In the genomic region with DNA sequence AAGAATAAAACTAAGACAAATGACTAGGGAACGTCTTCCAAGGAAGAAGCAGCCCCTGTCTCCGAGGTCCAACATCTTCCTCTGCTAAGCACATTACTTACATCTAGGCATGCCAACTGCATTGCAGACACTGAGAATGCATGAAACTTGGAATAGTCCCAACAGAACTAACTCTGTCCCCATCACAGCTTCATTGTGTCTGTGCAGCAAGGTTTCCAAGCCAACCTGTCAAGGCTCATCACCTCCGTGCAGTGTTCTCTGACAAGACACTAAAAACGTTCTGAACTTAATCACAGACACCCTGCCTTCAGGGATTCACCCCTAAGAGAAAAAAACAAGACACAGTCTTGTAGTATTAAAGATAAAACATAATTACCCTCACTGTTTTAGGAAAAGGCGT, we compare ENCODE assay signal across 28 mouse cellular contexts.
A peak's percentile ranks its signal among the peaks of the same experiment; 100 is the strongest.
DNase-seq lines count a peak whose midpoint lies in the region; ATAC-seq and TF ChIP-seq lines count a peak whose summit lies in the region.
"Had no signal": no experiment of that assay in that cellular context is flagged by ENCODE, and none has a peak within 500 bp of the region (broad histone marks: within the 10 kb centered on the region; RNA-seq: fewer than 3 reads in every experiment).

No protein-coding gene starts in this region.

- no peak for DNase-seq in forebrain, postnatal 0 days
- no peak for DNase-seq in hindbrain, embryonic 11.5 days (ENCODE audit: low spot score)
- DNase-seq in midbrain, postnatal 0 days (ENCODE audit: low spot score) = peak; percentile 58
- DNase-seq in urinary bladder, postnatal 36 days (ENCODE audit: low spot score in 2 of 2) = no peak
- DNase-seq: adrenal gland, postnatal 10 days; adrenal gland, postnatal 36 days; B cell, adult 2 months; cerebellum, adult 18-20 months; cerebellum, adult 9-11 months; cerebellum, postnatal 25 days; gastrocnemius, postnatal 25 days; heart, adult 18-20 months; heart, postnatal 10 days; heart, postnatal 36 days; kidney, adult 11 months had no signal

- WGBS in forebrain, postnatal 0 days = 69% methylated on average over 5 of the region's 5 CpGs
- 68% methylated on average over 5 of the region's 5 CpGs for WGBS in forebrain, embryonic 15.5 days
- WGBS in hindbrain, embryonic 16.5 days = 48% methylated on average over 5 of the region's 5 CpGs
- WGBS in hindbrain, embryonic 11.5 days = 72% methylated on average over 5 of the region's 5 CpGs
- 55% methylated on average over 5 of the region's 5 CpGs for WGBS in midbrain, postnatal 0 days
- whole genome bisulfite sequencing in midbrain, embryonic 16.5 days = 68% methylated on average over 5 of the region's 5 CpGs

- ATAC-seq in forebrain, postnatal 0 days = peak; percentile 67; the same call in 1 of the 2 replicates
- ATAC-seq in forebrain, embryonic 15.5 days (replicated peaks) = no peak
- peak; percentile 60 for ATAC-seq in hindbrain, embryonic 16.5 days
- no peak for ATAC-seq in hindbrain, embryonic 11.5 days (ENCODE audit: low FRiP score)
- ATAC-seq in midbrain, postnatal 0 days (ENCODE audit: low FRiP score) = no peak
- ATAC-seq in midbrain, embryonic 16.5 days = no peak
- ATAC-seq: forebrain, embryonic 14.5 days; intestine, embryonic 15.5 days; Patski had no signal

- peak overlapping the region; percentile 54; the same call in 1 of the 2 replicates for H3K27ac ChIP-seq in forebrain, postnatal 0 days (ENCODE audit: low read depth, low read length)
- no peak overlapping the region for H3K27ac ChIP-seq in forebrain, embryonic 15.5 days (replicated peaks)
- H3K27ac ChIP-seq in hindbrain, embryonic 16.5 days (ENCODE audit: low read depth, low read length) = no peak overlapping the region; the same call in 1 of the 2 replicates
- no peak overlapping the region for H3K27ac ChIP-seq in hindbrain, embryonic 11.5 days (ENCODE audit: low read depth, low read length)
- no peak overlapping the region for H3K27ac ChIP-seq in midbrain, postnatal 0 days (ENCODE audit: low read depth, low read length)
- H3K27ac ChIP-seq in midbrain, embryonic 16.5 days (ENCODE audit: low read length) = no peak overlapping the region
- H3K27ac ChIP-seq: embryonic facial prominence, embryonic 12.5 days; embryonic facial prominence, embryonic 15.5 days; heart, embryonic 15.5 days; hindbrain, embryonic 13.5 days; intestine, embryonic 15.5 days had no signal

- no peak overlapping the region for H3K4me3 ChIP-seq in forebrain, postnatal 0 days (ENCODE audit: low read depth, low read length)
- no peak overlapping the region for H3K4me3 ChIP-seq in forebrain, embryonic 15.5 days
- no peak overlapping the region for H3K4me3 ChIP-seq in hindbrain, embryonic 16.5 days (ENCODE audit: low read length)
- H3K4me3 ChIP-seq in hindbrain, embryonic 11.5 days (ENCODE audit: low read depth, low read length) = no peak overlapping the region
- no peak overlapping the region for H3K4me3 ChIP-seq in midbrain, postnatal 0 days (ENCODE audit: low read depth, low read length)
- H3K4me3 ChIP-seq in midbrain, embryonic 16.5 days (ENCODE audit: low read depth, low read length) = no peak overlapping the region
- H3K4me3 ChIP-seq: embryonic facial prominence, embryonic 12.5 days; embryonic facial prominence, embryonic 15.5 days; heart, embryonic 12.5 days; heart, embryonic 15.5 days; hindbrain, embryonic 13.5 days; intestine, embryonic 15.5 days had no signal

- no peak overlapping the region for H3K4me2 ChIP-seq in forebrain, postnatal 0 days (ENCODE audit: low read depth)
- no peak overlapping the region for H3K4me2 ChIP-seq in forebrain, embryonic 15.5 days (replicated peaks)
- no peak overlapping the region for H3K4me2 ChIP-seq in hindbrain, embryonic 16.5 days (ENCODE audit: low read length)
- no peak overlapping the region for H3K4me2 ChIP-seq in hindbrain, embryonic 11.5 days (replicated peaks; ENCODE audit: low read depth, low read length)
- H3K4me2 ChIP-seq in midbrain, postnatal 0 days (ENCODE audit: low read depth, low read length, poor library complexity, severe bottlenecking) = no peak overlapping the region
- no peak overlapping the region for H3K4me2 ChIP-seq in midbrain, embryonic 16.5 days (ENCODE audit: low read length)
- H3K4me2 ChIP-seq: embryonic facial prominence, embryonic 12.5 days; embryonic facial prominence, embryonic 15.5 days; heart, embryonic 12.5 days; heart, embryonic 15.5 days; hindbrain, embryonic 13.5 days; intestine, embryonic 15.5 days had no signal

- H3K27me3 ChIP-seq in forebrain, postnatal 0 days (ENCODE audit: insufficient read depth, low read length) = no peaks in the 10 kb centered on the region
- H3K27me3 ChIP-seq in forebrain, embryonic 15.5 days = no peaks in the 10 kb centered on the region
- H3K27me3 ChIP-seq in hindbrain, embryonic 16.5 days (replicated peaks; ENCODE audit: control insufficient read depth, insufficient read depth, low read length) = no peaks in the 10 kb centered on the region
- no peaks in the 10 kb centered on the region for H3K27me3 ChIP-seq in hindbrain, embryonic 11.5 days (ENCODE audit: control insufficient read depth, insufficient read depth, low read length)
- H3K27me3 ChIP-seq in midbrain, postnatal 0 days (ENCODE audit: insufficient read depth, low read length) = no peaks in the 10 kb centered on the region
- H3K27me3 ChIP-seq in midbrain, embryonic 16.5 days (ENCODE audit: control insufficient read depth, insufficient read depth, low read depth, low read length) = no peaks in the 10 kb centered on the region
- H3K27me3 ChIP-seq: CH12.LX; embryonic facial prominence, embryonic 12.5 days; embryonic facial prominence, embryonic 15.5 days; heart, embryonic 12.5 days; heart, embryonic 15.5 days; hindbrain, embryonic 13.5 days; intestine, embryonic 15.5 days had no signal

- no peaks in the 10 kb centered on the region for H3K9me3 ChIP-seq in forebrain, postnatal 0 days (ENCODE audit: low read length)
- H3K9me3 ChIP-seq in forebrain, embryonic 15.5 days = no peaks in the 10 kb centered on the region
- H3K9me3 ChIP-seq in hindbrain, embryonic 16.5 days (ENCODE audit: control insufficient read depth, low read length) = no peaks in the 10 kb centered on the region
- no peaks in the 10 kb centered on the region for H3K9me3 ChIP-seq in hindbrain, embryonic 11.5 days (ENCODE audit: control insufficient read depth, low read length)
- H3K9me3 ChIP-seq in midbrain, postnatal 0 days (ENCODE audit: low read length) = no peaks in the 10 kb centered on the region
- no peaks in the 10 kb centered on the region for H3K9me3 ChIP-seq in midbrain, embryonic 16.5 days (replicated peaks; ENCODE audit: control insufficient read depth, low read length, poor library complexity, severe bottlenecking)
- H3K9me3 ChIP-seq: embryonic facial prominence, embryonic 12.5 days; embryonic facial prominence, embryonic 15.5 days; G1E; heart, embryonic 12.5 days; heart, embryonic 15.5 days; hindbrain, embryonic 13.5 days; intestine, embryonic 15.5 days had no signal

- H3K9ac ChIP-seq in forebrain, postnatal 0 days = no peak overlapping the region
- H3K9ac ChIP-seq in forebrain, embryonic 15.5 days (replicated peaks) = no peak overlapping the region
- H3K9ac ChIP-seq in hindbrain, embryonic 16.5 days (ENCODE audit: low read depth, low read length) = no peak overlapping the region
- H3K9ac ChIP-seq in hindbrain, embryonic 11.5 days (ENCODE audit: low read depth, low read length) = no peak overlapping the region
- no peak overlapping the region for H3K9ac ChIP-seq in midbrain, postnatal 0 days (replicated peaks; ENCODE audit: low read length, poor library complexity, severe bottlenecking)
- H3K9ac ChIP-seq in midbrain, embryonic 16.5 days (ENCODE audit: low read depth, low read length) = no peak overlapping the region
- H3K9ac ChIP-seq: embryonic facial prominence, embryonic 12.5 days; embryonic facial prominence, embryonic 15.5 days; heart, embryonic 12.5 days; heart, embryonic 15.5 days; hindbrain, embryonic 13.5 days; intestine, embryonic 15.5 days had no signal

- H3K36me3 ChIP-seq in forebrain, postnatal 0 days (ENCODE audit: insufficient read depth) = no peaks in the 10 kb centered on the region
- H3K36me3 ChIP-seq in forebrain, embryonic 15.5 days = no peaks in the 10 kb centered on the region
- H3K36me3 ChIP-seq in hindbrain, embryonic 16.5 days (ENCODE audit: control insufficient read depth, insufficient read depth, low read length) = no peaks in the 10 kb centered on the region
- H3K36me3 ChIP-seq in hindbrain, embryonic 11.5 days (ENCODE audit: control insufficient read depth, insufficient read depth, low read length) = no peaks in the 10 kb centered on the region
- H3K36me3 ChIP-seq in midbrain, postnatal 0 days (ENCODE audit: insufficient read depth, low read length) = no peaks in the 10 kb centered on the region
- H3K36me3 ChIP-seq in midbrain, embryonic 16.5 days (ENCODE audit: control insufficient read depth, insufficient read depth, low read length) = no peaks in the 10 kb centered on the region
- H3K36me3 ChIP-seq: embryonic facial prominence, embryonic 12.5 days; embryonic facial prominence, embryonic 15.5 days; G1E; heart, embryonic 12.5 days; heart, embryonic 15.5 days; hindbrain, embryonic 13.5 days; intestine, embryonic 15.5 days had no signal

- TF ChIP-seq CTCF in forebrain, postnatal 0 days (IDR thresholded peaks at IDR 0.05; ENCODE audit: low read depth) = no peak
- TF ChIP-seq CTCF in midbrain, postnatal 0 days (IDR thresholded peaks at IDR 0.05) = no peak

- no peaks in the 10 kb centered on the region for H3K4me1 ChIP-seq in forebrain, postnatal 0 days (ENCODE audit: insufficient read depth)
- no peaks in the 10 kb centered on the region for H3K4me1 ChIP-seq in forebrain, embryonic 15.5 days
- peaks cover 3% of the 10 kb centered on the region; the same call in 1 of the 2 replicates for H3K4me1 ChIP-seq in hindbrain, embryonic 16.5 days (ENCODE audit: control insufficient read depth, insufficient read depth, low read depth, low read length)
- H3K4me1 ChIP-seq in hindbrain, embryonic 11.5 days (replicated peaks; ENCODE audit: control insufficient read depth, insufficient read depth, low read length) = no peaks in the 10 kb centered on the region
- 0 out of 2 replicates have a peak, but pooled peaks cover 3% of the 10 kb centered on the region for H3K4me1 ChIP-seq in midbrain, postnatal 0 days (ENCODE audit: insufficient read depth, low read length)
- H3K4me1 ChIP-seq in midbrain, embryonic 16.5 days (ENCODE audit: control insufficient read depth, insufficient read depth, low read length) = no peaks in the 10 kb centered on the region
- H3K4me1 ChIP-seq: embryonic facial prominence, embryonic 12.5 days; embryonic facial prominence, embryonic 15.5 days; heart, embryonic 12.5 days; heart, embryonic 15.5 days; intestine, embryonic 15.5 days had no signal

Comparison
In these comparisons a context has a peak if more than half of its experiments do, and no peak if none do; other contexts are left out.
1. ATAC-seq: peak in forebrain, postnatal 0 days (single experiment) and hindbrain, embryonic 16.5 days (single experiment); none in forebrain, embryonic 15.5 days (single experiment), hindbrain, embryonic 11.5 days (single experiment), midbrain, postnatal 0 days (single experiment) and midbrain, embryonic 16.5 days (single experiment).